Mouse (Mus musculus) adrenal gland, postnatal 25 days (tissue): Measurements from ENCODE around the gene Nupr1. TPM values are rescaled to one million over a fixed set of nuclear protein-coding genes. Genes with fewer than 3 reads are reported as not detected.

Source experiments
- DNase-seq: peaks from one replicate; pipeline ENCODE4 v3.0.0; 2021; ENCODE audit warnings: mixed read lengths
- long read RNA-seq: library from polyadenylated mRNA; stranded (forward); transcript quantifications from one replicate; pipeline ENCODE4 v2.0.0, GENCODE M21; 2021
- total RNA-seq: library from RNA; stranded (reverse); gene quantifications from 2 replicates; pipeline ENCODE4 v1.2.3, GENCODE M21; 2021

Nupr1 gene
- 12.1 and 20.7 TPM in 2 replicates for total RNA-seq
- long read RNA-seq, transcript Nupr1-201 (3 exons, 829 nt): major isoform, 7 of 8 reads
- long read RNA-seq, partial matches to known transcripts: 0 of 8 reads
- long read RNA-seq, other reads (novel, unspliced or antisense): 1 of 8 reads

DNA sequence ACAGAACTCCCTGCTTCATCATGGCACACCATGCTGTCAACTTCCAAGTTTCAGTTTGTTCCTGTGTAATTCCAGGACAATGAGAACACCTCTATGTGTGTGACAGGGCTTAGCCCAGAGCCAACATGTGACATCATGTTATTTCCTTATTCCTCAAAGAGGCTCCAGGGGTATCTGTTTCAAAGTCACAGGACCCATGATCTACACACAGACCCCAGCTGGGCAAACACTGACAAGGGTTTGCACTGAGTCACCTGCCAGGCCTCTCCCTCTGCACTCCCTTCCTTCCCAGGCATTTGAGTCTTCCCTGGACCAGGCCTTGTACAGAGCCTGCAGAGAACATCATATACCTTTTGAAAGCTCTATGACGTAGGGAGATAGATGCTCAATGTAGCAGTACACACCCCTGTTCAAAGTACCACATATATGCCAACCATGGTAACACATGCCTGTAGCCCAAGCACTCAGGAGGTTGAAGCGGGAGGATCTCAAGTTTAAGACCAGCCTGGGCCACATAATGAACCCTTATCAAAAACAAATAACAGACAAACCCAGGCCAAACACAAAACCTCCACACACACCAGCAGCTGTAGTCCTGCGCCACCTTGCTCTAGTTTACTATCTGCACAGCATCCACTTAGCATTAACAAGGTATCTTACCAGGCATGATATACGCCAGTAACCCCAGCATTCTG lies at the start of gene Nupr1:
Nupr1 (minus strand) TSS at position 38 of the 695 bp plus-strand sequence.
- no peak for DNase-seq

DNA sequence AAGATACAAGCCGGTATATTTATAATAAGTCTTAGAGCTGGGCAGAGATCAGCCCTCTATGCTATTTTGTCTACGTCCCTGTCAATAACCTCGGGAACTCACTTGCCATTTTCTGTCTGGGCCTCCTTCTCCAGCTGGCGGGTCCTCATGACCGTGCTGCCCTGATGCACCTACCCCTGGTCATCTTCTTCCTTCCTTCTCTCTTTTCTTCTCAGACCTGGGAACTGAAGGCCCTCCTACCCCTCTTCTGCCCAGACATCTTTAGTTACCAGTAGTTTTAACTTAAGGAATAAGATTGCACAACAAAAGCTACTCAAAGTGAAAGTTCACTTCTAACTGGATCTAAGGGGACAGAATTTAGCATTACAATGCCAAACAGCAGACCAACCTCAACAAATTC lies 49.0 kb upstream of the Nupr1 start:
- no peak for DNase-seq

DNA sequence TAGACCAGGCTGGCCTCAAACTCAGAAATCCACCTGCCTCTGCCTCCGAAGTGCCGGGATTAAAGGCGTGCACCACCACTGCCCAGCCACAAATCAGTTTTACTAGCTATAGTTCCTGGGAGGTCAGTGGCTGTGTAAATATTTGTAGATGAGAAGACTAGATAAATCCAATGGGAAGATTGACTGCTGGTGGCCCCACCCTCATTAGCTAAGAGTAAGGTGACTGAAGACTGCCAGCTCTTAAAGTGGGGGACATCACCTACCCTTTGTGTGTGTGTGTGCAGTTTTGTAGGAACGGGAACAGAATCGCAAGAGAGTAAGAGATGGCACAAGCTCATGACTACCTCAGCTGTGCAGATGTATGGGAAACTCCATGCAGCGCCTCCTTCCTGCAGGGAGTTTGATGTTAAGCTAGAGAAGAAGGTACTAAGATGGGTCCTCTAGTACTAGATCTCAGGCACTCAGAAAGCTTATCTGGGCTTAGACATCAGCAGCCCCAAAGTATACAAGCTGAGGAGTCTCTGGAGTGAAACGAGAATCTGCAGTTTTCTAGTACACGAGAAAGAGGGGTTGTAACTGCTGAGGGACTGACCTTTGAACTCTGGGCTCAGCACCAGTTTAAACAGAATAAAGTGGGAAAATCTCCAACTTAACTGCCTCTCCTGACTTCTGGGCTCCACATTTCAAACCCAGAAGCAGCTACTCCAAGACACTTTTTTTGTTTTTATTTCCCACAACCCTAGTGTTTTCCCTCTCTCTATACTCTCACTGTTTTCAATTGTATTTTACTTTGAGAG lies 48.1 kb upstream of the Nupr1 start:
- no peak for DNase-seq

DNA sequence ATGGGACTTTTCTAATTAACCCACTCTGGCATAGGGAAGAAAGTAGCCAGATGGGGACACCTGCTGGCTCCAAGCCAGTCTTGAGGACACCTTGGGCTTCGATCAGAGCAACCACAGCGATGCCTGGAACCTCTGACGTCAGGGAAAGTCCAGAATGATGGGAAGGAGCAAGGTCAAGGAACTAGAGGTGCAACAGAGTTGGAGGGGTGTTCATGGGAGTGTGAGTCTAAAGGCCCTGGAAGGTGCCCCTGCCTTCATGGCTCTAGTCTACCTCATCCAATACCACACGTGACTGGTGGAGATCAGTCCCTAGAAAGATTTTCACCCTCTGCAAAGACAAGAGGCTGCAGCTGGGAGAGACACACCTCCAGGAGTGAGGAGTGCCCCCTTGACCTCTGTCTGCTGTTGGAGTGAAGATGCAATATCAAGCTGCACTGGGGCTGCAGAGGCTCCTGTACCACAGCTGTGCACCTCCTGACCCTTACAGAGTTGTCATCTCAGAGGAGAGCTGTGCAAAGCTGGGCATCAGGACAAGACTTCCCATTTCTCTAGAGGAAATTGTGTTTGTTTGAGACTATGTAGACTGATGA lies 46.1 kb upstream of the Nupr1 start:
- DNase-seq: no peak

DNA sequence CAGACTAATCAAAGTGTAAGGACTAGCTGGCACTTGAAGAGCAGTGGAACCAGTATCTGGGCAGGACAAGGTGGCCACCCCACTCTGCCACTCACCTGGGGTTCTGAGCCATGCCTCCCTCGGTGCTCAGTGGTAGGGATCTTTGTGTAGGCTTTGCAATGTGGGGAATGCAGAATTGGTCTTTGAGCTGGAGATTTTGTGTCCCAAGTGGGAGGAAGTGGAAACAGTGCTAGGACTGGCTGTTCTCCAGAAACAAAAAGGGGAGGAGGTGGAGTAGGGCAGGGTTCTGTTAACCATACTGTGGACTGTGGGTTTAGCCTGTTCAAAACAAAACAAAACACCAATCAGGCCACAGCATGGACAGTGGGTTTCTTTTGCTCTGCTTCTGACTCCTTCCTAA lies 45.5 kb upstream of the Nupr1 start, which contains the start of gene Sult1a1:
Sult1a1 (minus strand) TSS at position 226 of the 400 bp plus-strand sequence.
- DNase-seq: no peak

DNA sequence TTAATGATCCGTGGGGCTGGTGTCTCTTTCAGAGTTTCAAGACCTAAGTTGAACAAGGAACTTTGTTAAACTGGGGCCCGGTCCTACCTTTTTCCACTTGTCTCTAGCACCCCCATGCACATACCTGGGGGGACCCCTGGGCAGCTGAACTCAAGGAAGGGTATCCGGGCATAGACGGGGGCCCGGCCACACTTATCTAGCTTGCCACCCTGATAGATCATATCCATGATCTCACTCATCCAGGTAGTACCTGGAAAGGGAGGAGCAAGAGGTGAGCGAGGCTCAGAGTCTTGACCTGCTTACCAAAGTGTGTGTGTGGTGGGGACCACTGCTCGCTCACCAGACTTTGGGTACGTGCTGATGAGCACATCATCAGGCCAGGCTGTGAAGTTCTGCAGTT lies 44.4 kb upstream of the Nupr1 start:
- DNase-seq: no peak

DNA sequence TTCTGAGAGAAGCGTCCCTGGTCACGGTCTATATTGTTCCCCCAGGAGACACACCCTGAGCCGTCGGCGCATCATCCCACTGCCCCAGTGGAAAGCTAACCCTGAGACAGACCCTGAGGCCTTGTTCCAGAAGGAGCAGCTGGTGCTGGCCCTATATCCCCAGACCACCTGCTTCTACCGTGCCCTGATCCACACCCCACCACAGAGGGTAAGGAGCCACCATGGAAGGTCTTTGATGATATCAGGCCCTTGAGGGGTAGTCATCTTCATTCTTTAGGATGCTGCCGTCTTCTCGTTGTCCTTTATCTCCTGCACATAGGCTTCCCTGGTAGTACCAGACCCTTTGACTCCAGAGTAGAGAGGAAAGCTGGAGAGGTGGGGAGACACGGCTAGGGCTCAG lies 41.5 kb upstream of the Nupr1 start:
- no peak for DNase-seq

GRCm38 (mm10) chr7:126670152-126670551 lies 39.5 kb upstream of the Nupr1 start:
- DNase-seq: no peak

- no peak for DNase-seq
These were observed 37.8 kb upstream of the Nupr1 start for GRCm38 (mm10) chr7:126668452-126668851.

DNA sequence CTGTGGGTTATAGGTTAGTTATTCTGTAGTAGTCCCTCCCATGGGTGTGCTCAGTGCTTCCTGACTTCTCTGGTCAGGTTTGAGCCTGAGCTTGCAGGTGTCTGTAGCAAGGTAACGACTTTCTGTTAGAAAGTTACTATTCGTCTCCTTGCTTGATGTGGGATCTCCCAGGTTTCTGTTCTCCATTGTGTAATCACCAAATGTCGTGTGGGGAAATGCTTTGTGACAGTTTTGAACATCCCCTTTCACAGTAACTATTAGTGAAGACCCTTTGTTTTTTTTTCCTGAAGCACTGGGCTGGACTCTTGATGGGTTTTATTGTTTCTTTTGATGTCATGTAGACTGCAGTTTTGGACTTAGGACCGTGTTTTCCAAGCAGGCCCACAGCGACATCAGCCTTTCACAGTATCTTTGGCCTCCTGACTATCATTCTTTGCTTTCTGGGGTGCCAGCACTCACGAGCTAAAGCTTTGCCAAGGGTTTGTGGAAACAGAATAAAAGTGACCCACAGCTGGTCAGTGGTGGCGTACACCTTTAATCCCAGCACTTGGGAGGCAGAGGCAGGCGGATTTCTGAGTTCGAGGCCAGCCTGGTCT lies 36.9 kb upstream of the Nupr1 start:
- DNase-seq: no peak

DNA sequence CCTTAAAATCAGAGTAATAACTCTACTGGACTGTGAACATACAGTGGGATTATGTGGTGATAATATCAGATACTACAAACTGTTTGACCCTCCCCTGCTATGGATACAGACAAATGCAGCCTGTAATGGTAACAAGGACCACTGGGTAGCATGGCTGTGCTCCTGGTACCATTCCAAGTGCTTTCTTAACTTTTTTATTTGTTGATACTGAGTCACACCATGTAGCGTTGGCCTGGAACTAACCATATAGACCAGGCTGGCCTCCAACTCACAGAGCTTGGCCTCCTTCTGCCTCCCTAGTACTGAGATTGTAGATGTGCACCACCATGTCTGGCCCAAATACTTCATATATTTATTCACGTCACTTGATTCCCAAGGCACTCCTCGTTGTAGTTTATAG lies 34.6 kb upstream of the Nupr1 start:
- DNase-seq: peak; percentile 20

DNA sequence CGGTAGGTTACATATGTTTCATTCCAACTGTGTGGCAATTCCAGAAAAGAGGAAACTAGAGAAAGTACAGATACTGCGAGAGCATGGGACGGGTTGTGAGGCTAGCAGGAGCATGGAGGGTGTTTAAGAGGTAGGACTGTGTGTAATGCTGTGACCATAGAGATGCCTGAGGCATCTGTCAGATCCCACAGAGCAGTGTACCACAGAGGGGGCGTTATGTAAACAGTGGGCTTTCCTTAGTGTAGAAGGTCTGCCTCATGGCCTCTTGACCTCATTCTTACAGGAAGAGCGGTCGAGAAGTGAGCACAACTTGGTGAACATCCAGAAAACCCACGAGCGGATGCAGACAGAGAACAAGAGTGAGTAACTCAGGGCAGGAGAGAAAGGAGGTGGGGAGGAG lies 33.0 kb upstream of the Nupr1 start:
- no peak for DNase-seq

DNA sequence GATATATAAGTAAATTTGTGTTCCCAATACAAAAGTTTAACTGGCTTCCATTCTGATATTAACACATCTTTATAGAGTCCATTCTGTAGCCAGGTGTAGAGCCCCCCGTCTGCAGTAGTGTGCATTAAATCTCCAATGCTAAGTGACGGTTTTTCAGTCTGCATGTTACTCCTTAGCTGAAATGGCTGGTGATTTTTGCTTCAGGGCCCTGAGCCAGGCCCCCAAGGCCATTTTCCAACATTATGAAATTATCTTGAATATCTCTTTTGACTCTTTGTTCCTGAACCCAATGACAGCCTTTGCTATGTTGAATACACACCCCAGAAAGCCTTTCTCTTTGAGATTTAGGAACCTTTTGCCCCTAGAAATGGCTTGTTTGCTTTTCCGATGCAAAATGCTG lies 29.1 kb upstream of the Nupr1 start:
- DNase-seq: peak; percentile 17

- DNase-seq: no peak
These were observed 26.9 kb upstream of the Nupr1 start for GRCm38 (mm10) chr7:126657522-126657921.

GRCm38 (mm10) chr7:126655695-126656094 lies 25.0 kb upstream of the Nupr1 start:
- DNase-seq: no peak

- DNase-seq: no peak
These were observed 23.3 kb upstream of the Nupr1 start for GRCm38 (mm10) chr7:126653991-126654390.

DNA sequence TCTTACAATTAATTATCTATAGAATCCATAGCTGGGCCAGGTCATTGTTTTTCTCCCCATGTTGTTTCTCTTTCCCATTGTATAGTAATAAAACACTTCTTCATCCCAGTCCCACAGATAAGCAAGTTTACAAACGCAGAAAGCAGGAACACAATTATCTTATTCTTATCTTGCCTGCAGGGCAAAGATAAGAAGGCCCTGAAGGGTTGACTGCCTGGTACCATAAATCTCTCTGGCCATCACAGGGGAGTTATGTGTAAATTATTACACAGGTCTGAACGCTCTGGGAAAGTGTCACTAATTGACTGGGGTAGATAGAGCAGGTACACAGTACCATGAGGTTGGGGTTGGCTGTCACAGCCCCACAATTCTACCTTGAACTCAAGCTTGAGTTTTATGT lies 20.2 kb upstream of the Nupr1 start:
- DNase-seq: no peak

GRCm38 (mm10) chr7:126649231-126650051 lies 18.8 kb upstream of the Nupr1 start, which contains the start of gene Sgf29:
Gene Sgf29 (plus strand): TSS chr7:126649309.
- peak; percentile 97 for DNase-seq

- no peak for DNase-seq
These were observed 17.8 kb upstream of the Nupr1 start for GRCm38 (mm10) chr7:126648486-126648885.

- no peak for DNase-seq
These were observed 15.0 kb upstream of the Nupr1 start for GRCm38 (mm10) chr7:126645708-126646107.

DNA sequence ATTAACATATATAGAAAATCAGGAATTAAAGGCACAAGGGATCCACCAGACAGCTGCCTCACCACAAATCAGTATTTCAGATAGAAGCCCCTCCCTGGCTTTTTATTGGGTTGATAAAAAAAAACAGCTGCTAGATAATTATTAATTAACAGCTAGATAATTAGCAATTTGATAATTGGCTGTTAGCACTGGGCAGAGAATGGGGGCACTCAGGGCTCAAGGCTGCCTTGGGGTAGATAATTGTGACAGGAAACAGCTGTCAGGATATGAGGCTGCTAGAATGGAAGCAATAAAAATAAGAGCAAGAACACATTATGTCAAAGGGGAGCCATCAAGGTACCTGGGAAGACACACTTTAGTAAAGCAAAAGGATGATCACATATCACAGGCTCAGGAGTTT lies 14.3 kb upstream of the Nupr1 start:
- DNase-seq: no peak

DNA sequence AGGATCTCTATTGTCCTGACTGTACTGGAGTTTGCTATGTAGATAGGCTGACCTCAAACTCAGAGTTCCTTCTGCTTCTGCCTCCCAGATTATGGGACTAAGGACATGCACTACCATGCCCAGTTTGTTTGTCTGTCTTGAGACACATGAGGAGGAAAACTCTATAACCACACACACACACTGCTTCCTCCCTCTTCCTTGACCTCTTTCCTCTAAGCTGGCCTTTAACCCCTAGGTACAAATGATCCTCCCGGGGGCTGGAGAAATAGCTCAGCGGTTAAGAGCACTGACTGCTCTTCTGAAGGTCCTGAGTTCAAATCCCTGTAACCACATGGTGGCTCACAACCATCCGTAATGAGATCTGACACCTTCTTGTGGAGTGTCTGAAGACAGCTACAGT lies 13.7 kb upstream of the Nupr1 start:
- DNase-seq: no peak
